Mouse (Mus musculus) hindbrain, embryonic 13.5 days (tissue): ENCODE results near the gene Inf2. TPM values are rescaled to one million over a fixed set of nuclear protein-coding genes. Genes with fewer than 3 reads are reported as not detected.

ENCODE experiments used
- ATAC-seq: fragments of 200-750 bp; cut with Nextera tagmentation; 2 replicates; pipeline ENCODE4 v1.8.0; 2017; ENCODE audit warnings: moderate TSS enrichment; ENCODE audit not compliant: low FRiP score
- H3K27ac ChIP-seq: fragments of 300-500 bp; sonication (generic); 2 replicates; pipeline ENCODE4 v1.5.1; 2015; ENCODE audit warnings: inconsistent platforms, mild to moderate bottlenecking, moderate library complexity
- H3K27me3 ChIP-seq: fragments of 300-500 bp; sonication (generic); 2 replicates; pipeline ENCODE4 v1.6.1; 2015; ENCODE audit warnings: mild to moderate bottlenecking, inconsistent platforms
- H3K36me3 ChIP-seq: fragments of 300-500 bp; sonication (generic); 2 replicates; pipeline ENCODE4 v1.6.1; 2015; ENCODE audit warnings: mild to moderate bottlenecking, inconsistent platforms
- H3K4me1 ChIP-seq: fragments of 300-500 bp; sonication (generic); replicated peaks from 2 replicates; pipeline ENCODE4 v1.6.1; 2015; ENCODE audit warnings: inconsistent platforms
- H3K4me2 ChIP-seq: fragments of 300-500 bp; sonication (generic); 2 replicates; pipeline ENCODE4 v1.6.1; 2015; ENCODE audit warnings: inconsistent platforms, mild to moderate bottlenecking, moderate library complexity
- H3K4me3 ChIP-seq: fragments of 300-500 bp; sonication (generic); 2 replicates; pipeline ENCODE4 v1.5.1; 2015; ENCODE audit warnings: mild to moderate bottlenecking, inconsistent platforms
- H3K9ac ChIP-seq: fragments of 300-500 bp; sonication (generic); 2 replicates; pipeline ENCODE4 v1.6.1; 2015; ENCODE audit warnings: mild to moderate bottlenecking, inconsistent platforms
- H3K9me3 ChIP-seq: fragments of 300-500 bp; sonication (generic); 2 replicates; pipeline ENCODE4 v1.6.1; 2016; ENCODE audit warnings: inconsistent platforms
- WGBS: fragments of 180-500 bp; shearing (Covaris S2); methylation state at CpG from one replicate; pipeline ENCODE4 v1.1.7; 2015; 5-methylcytosine and 5-hydroxymethylcytosine counted together
- polyA plus RNA-seq: library from polyadenylated mRNA; unstranded; fragments of >200 nt; fragmentation: Nextera tagmentation; extraction: Ambion mirVana; gene quantifications from 2 replicates; pipeline ENCODE4 v1.2.1, GENCODE M21; 2015

Gene Inf2
- polyA plus RNA-seq, 1 experiment from 2014 or later, result 1.1 TPM

DNA sequence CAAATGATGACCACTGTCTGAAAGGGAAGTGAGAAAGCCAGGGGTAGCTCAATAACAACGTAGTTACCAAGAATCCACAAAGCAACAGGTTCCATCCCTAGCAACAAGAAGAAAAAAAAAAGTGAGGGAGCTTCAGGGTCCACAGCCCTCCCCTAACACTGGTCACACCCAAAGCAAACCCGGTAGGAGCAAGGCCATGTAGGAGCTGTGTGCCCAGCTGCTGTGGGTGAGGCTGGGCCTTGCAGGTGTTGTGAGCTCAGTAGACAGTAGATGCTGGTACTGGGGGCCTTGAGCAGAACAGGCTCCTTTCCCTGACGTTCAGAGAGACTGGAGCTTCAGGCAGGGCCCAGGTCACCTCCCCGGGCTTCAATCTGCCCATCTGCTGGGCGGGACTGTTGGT is 36.1 kb upstream of the Inf2 start:
- peaks cover 11% of the 10 kb centered on the region; the same call in 1 of the 2 replicates for H3K4me1 ChIP-seq
- WGBS, result 65% methylated on average over 5 of the region's 5 CpGs
- H3K27ac ChIP-seq, result no peak overlapping the region
- no peaks in the 10 kb centered on the region for H3K36me3 ChIP-seq
- H3K4me3 ChIP-seq, result no peak overlapping the region
- no peak for ATAC-seq
- no peak overlapping the region for H3K9ac ChIP-seq
- no peaks in the 10 kb centered on the region for H3K9me3 ChIP-seq
- peaks cover 11% of the 10 kb centered on the region; the same call in 1 of the 2 replicates for H3K27me3 ChIP-seq
- H3K4me2 ChIP-seq, result no peak overlapping the region

DNA sequence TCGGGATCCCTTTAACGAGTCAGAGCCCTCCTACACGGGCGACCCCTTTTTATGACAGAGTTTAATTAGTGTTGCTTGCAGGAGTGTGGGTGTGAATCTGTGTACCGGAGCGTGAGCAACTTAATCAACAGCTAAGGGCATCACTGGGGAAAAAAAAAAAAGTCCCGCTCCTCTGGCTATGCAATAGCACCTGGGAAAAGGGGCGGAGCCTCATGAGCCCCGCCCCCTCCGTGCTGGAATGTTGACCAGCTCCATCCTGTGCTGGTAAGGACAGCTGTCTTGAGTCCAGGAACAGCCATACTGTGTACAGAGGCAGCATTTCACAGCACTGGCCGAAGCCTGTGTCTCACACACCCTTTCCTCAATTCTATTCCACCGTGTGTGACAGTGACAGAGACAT is 33.7 kb upstream of the Inf2 start:
- no peak overlapping the region for H3K4me2 ChIP-seq
- H3K36me3 ChIP-seq, result no peaks in the 10 kb centered on the region
- peaks cover 16% of the 10 kb centered on the region; the same call in 1 of the 2 replicates for H3K27me3 ChIP-seq
- no peak overlapping the region for H3K27ac ChIP-seq
- no peak overlapping the region for H3K4me3 ChIP-seq
- H3K9ac ChIP-seq, result no peak overlapping the region
- peaks cover 11% of the 10 kb centered on the region; the same call in 1 of the 2 replicates for H3K4me1 ChIP-seq
- no peak for ATAC-seq
- H3K9me3 ChIP-seq, result no peaks in the 10 kb centered on the region
- WGBS, result 39% methylated on average over 12 of the region's 12 CpGs

DNA sequence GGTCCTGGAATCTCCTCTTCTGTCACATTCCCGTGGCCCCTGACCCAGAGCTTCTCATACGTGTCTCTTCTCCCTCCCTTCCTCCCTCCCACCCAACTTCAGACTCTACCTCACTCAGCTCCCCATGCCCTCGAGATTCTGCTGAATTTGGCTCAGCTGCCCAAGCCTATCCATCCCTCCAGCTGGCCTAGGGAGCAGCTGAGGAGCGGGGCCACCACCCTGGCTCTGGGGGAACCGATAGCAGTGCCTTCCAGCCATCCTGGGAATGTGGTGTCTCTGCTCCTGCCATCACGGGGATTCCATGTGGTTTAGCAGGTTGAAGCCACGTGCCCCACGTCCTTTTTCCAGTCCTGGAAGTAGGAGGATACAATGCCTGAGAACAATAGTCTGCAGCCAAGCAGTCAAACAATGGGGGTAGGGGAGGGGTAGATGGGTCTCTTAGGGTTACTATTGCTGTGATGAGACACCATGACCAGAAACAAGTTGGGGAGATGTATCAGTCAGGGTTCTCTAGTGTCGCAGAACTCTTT is 32.0 kb upstream of the Inf2 start:
- 63% methylated on average over 9 of the region's 9 CpGs for WGBS

DNA sequence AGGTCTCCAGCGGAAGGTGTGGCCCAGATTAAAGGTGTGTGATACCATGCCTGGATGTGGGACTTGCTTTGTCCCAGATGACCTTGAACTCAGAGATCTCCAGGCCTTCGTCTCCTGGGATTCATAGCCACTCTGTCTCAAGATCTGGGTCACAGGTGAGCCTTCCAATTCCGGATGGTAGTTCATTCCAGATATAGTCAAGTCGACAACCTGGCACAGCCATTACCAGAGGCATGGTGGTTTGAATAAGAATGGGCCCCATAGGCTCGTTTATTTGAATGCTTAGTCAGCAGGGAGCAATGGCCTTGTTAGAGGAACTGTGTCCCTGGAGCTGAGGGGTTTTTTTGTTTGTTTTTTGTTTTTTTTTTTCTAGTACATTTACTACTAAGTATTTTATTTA is 31.4 kb upstream of the Inf2 start:
- H3K4me3 ChIP-seq, result no peak overlapping the region
- H3K27me3 ChIP-seq, result peaks cover 13% of the 10 kb centered on the region; the same call in 1 of the 2 replicates
- no peak overlapping the region for H3K9ac ChIP-seq
- 0 out of 2 replicates have a peak, but pooled peaks cover 3% of the 10 kb centered on the region for H3K4me1 ChIP-seq
- WGBS, result 83% methylated on average over 5 of the region's 5 CpGs
- ATAC-seq, result no peak
- H3K4me2 ChIP-seq, result no peak overlapping the region
- H3K36me3 ChIP-seq, result no peaks in the 10 kb centered on the region
- no peaks in the 10 kb centered on the region for H3K9me3 ChIP-seq
- H3K27ac ChIP-seq, result no peak overlapping the region

More for the DNA sequence above, 32.0 kb upstream of the Inf2 start:
- H3K36me3 ChIP-seq, result no peaks in the 10 kb centered on the region
- H3K4me2 ChIP-seq, result no peak overlapping the region
- peaks cover 8% of the 10 kb centered on the region; the same call in 1 of the 2 replicates for H3K4me1 ChIP-seq
- no peak overlapping the region for H3K4me3 ChIP-seq
- no peak overlapping the region for H3K27ac ChIP-seq
- no peak for ATAC-seq
- H3K9me3 ChIP-seq, result no peaks in the 10 kb centered on the region
- H3K27me3 ChIP-seq, result peaks cover 13% of the 10 kb centered on the region; the same call in 1 of the 2 replicates
- no peak overlapping the region for H3K9ac ChIP-seq

DNA sequence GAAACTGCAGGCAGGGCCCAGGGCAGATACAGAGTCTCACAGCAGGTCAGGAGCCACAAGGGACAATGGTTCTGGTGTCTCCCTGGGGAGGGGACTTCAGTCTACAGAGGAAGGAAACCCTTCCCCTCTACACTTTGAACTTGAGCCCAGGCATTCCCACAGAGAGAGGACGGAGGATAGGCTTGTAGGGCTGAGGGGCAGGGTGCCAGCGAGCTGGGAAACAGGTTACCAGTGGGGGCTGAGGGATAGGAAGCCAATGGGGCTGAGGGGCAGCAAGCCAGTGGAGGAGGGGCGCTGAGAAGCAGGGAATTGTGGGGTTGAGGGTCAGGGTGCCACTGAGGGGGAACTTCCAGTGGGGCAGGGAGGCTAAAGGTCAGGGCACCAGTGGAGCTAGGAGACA is 29.4 kb upstream of the Inf2 start:
- H3K27me3 ChIP-seq, result 0 out of 2 replicates have a peak, but pooled peaks cover 13% of the 10 kb centered on the region
- WGBS, result 39% methylated on average over 3 of the region's 3 CpGs
- no peak overlapping the region for H3K27ac ChIP-seq
- H3K9ac ChIP-seq, result no peak overlapping the region
- no peak overlapping the region for H3K4me3 ChIP-seq
- no peak overlapping the region for H3K4me2 ChIP-seq
- no peaks in the 10 kb centered on the region for H3K4me1 ChIP-seq
- no peaks in the 10 kb centered on the region for H3K9me3 ChIP-seq
- ATAC-seq, result no peak
- no peaks in the 10 kb centered on the region for H3K36me3 ChIP-seq

DNA sequence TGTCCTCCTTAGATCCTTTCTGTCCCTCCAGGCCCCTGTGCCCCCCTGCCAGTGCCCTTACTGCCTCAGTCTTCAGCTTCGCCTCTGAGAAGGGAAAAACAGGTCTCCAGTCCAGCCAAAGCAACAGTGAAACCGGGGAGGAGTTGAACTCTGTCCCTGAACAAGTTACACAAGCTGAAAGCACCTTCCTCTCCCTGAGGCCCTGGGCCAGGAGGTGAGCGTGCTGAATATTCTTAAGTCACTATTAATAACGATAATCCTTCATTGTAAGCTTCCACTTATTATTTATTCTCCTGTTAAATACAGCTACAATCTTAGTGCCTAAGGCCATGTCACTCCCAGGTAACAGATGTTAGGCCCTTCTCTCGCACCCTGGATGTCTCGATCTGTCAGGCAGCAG is 28.9 kb upstream of the Inf2 start:
- Histone ChIP-seq H3K9me3 (no peaks in the 10 kb centered on the region), H3K4me1 (no peaks in the 10 kb centered on the region), H3K4me3 (no peak overlapping the region), H3K36me3 (no peaks in the 10 kb centered on the region), H3K4me2 (no peak overlapping the region), H3K27me3 (0 out of 2 replicates have a peak, but pooled peaks cover 13% of the 10 kb centered on the region), H3K27ac (no peak overlapping the region), H3K9ac (no peak overlapping the region)
- no peak for ATAC-seq
- 62% methylated on average over 6 of the region's 6 CpGs for WGBS

DNA sequence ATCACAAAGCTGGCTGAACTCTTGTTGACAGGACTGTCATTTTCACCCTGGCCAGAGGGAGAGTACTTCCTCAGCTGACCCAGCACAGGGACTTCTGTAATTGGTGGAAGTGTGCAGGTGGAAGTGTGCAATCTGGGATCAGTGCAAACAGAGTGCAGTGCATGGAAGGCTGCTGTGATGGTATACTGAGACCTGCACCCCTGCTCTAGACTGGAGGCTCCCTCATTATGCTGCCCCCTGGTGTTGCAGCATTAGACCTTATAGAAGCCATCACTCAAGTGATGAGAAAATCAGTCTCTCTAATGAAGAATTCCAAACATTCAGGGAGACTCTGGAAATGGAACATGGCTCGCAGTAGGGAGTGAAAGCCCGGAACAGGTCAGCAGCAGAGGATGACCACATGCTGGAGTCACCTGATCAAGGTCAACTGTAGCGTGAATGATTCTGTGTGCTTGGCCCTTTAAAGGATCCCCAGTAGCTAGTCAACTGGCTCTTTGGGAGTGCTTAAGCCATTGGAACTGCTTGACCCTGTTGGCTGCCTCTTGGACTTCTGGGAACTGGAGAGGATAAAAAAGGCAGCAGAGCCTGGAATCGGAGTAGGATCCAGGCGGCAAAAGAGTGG is 28.3 kb upstream of the Inf2 start:
- Histone ChIP-seq H3K4me2 (no peak overlapping the region), H3K9me3 (no peaks in the 10 kb centered on the region), H3K36me3 (no peaks in the 10 kb centered on the region), H3K9ac (no peak overlapping the region), H3K4me3 (no peak overlapping the region), H3K27ac (no peak overlapping the region), H3K27me3 (0 out of 2 replicates have a peak, but pooled peaks cover 13% of the 10 kb centered on the region), H3K4me1 (peaks cover 3% of the 10 kb centered on the region; the same call in 1 of the 2 replicates)
- WGBS, result 55% methylated on average over 4 of the region's 5 CpGs
- no peak for ATAC-seq

DNA sequence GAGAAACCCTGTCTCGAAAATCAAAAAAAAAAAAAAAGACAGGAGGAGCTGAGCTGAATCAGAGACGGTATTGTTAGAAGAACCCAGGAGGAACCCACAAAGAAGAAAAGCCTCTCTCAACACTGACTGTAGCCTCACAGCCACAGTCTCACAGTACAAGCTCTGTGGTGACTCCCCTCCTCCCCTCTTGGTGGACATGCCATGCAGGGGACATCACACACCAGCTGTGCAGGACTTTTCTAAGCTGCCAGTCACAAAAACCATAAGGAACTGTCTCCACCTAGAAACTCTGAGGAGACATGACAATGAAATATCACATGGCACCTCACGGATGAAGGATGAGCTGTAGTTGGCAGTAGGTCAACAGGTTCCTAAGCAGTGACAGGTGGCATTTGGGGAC is 27.4 kb upstream of the Inf2 start:
- Histone ChIP-seq H3K27me3 (0 out of 2 replicates have a peak, but pooled peaks cover 10% of the 10 kb centered on the region), H3K36me3 (no peaks in the 10 kb centered on the region), H3K27ac (no peak overlapping the region), H3K4me3 (no peak overlapping the region), H3K4me2 (no peak overlapping the region), H3K9ac (no peak overlapping the region), H3K4me1 (peaks cover 3% of the 10 kb centered on the region; the same call in 1 of the 2 replicates), H3K9me3 (no peaks in the 10 kb centered on the region)
- WGBS, result 58% methylated on average over 3 of the region's 3 CpGs
- no peak for ATAC-seq

DNA sequence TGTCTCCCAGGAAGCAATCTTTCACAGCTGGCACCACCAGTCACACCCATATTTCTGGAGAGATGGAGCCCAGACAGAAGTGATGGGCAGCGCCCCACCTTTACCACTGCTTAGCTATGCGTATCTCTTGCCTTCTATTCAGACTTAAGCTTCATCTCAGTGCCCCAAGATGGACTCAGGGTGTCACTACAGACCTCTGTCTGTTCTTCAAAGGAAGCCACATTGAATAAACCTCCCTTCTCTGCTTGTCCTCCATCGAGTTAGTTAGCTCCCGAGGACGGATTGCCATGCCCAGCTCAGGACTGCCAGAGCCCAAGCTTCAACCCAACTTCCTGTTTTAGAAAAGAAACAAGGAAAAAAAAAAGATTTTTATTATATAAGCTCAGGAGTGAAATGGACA is 26.1 kb upstream of the Inf2 start:
- no peak for ATAC-seq
- Histone ChIP-seq H3K9me3 (no peaks in the 10 kb centered on the region), H3K27ac (no peak overlapping the region), H3K4me3 (no peak overlapping the region), H3K27me3 (0 out of 2 replicates have a peak, but pooled peaks cover 5% of the 10 kb centered on the region), H3K4me2 (no peak overlapping the region), H3K9ac (no peak overlapping the region), H3K4me1 (peaks cover 3% of the 10 kb centered on the region; the same call in 1 of the 2 replicates), H3K36me3 (no peaks in the 10 kb centered on the region)
- 82% methylated on average over 5 of the region's 5 CpGs for WGBS

DNA sequence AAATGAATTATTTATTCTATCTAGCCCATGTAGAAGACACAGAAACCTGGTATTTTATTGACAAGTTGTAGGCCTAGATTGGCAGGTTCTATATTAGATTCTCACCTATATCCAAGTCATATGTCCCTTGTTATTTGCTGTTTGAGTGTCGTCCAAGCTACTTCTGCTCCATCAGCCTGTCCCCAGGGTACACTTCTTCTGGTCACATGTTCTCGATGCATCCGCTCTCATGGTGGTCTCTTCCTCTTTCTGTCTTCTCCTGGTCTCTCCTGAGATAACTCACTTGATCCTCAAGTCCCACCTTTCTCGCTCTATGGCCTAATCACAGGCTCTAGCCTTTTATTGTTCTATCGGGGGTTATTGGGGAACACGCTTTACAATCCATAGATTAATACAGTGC is 25.6 kb upstream of the Inf2 start:
- Histone ChIP-seq H3K9me3 (no peaks in the 10 kb centered on the region), H3K4me1 (peaks cover 3% of the 10 kb centered on the region; the same call in 1 of the 2 replicates), H3K27me3 (0 out of 2 replicates have a peak, but pooled peaks cover 5% of the 10 kb centered on the region), H3K9ac (no peak overlapping the region), H3K36me3 (no peaks in the 10 kb centered on the region), H3K4me2 (no peak overlapping the region), H3K4me3 (no peak overlapping the region), H3K27ac (no peak overlapping the region)
- no peak for ATAC-seq
- 92% methylated on average over 6 of the region's 6 CpGs for WGBS

DNA sequence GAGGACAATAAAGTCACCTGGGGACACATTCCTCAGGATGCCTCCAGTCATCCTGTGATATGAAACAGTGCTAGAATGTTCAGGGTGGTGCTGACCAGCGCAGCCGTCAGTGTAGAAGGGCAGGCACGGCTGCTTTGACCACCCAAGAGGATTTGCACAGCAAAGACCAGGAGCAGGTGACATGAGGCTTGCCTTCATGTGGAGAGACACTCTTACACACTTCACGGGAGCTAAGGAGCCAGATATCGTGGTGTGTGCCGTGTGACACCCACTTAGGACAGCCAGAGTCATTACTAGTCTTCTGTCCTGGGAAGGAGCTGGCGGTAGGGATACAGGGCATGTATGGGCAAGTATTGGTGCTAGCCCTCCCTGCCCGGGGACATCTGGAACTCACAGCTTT is 18.4 kb upstream of the Inf2 start:
- H3K9me3 ChIP-seq, result no peaks in the 10 kb centered on the region
- no peaks in the 10 kb centered on the region for H3K36me3 ChIP-seq
- peaks cover 2% of the 10 kb centered on the region; the same call in 1 of the 2 replicates for H3K4me1 ChIP-seq
- H3K4me2 ChIP-seq, result no peak overlapping the region
- no peak for ATAC-seq
- no peak overlapping the region for H3K27ac ChIP-seq
- 92% methylated on average over 8 of the region's 8 CpGs for WGBS
- no peak overlapping the region for H3K9ac ChIP-seq
- no peaks in the 10 kb centered on the region for H3K27me3 ChIP-seq
- no peak overlapping the region for H3K4me3 ChIP-seq

DNA sequence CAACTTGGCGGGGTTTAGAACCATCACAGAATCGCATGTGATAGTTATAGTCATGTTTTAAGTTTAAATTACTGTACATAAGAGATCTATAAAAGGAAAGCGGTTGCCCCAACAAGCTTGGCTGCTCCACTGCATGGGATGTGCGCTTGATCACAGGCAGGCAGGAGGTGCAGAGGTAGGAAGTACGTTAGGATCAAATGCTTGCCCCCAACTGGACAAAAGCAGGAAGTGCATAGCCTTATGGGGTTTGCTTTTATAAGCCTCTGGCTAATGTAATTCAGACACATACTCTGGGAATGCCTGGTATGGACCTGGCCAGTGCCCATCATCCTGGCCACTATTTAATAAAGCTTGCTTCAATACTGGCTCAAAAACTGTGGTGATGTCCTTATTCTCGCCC is 17.5 kb upstream of the Inf2 start:
- H3K4me1 ChIP-seq, result no peaks in the 10 kb centered on the region
- 69% methylated on average over 6 of the region's 6 CpGs for WGBS
- no peak overlapping the region for H3K4me2 ChIP-seq
- no peak overlapping the region for H3K4me3 ChIP-seq
- no peaks in the 10 kb centered on the region for H3K36me3 ChIP-seq
- H3K27me3 ChIP-seq, result no peaks in the 10 kb centered on the region
- H3K9ac ChIP-seq, result no peak overlapping the region
- H3K9me3 ChIP-seq, result no peaks in the 10 kb centered on the region
- H3K27ac ChIP-seq, result no peak overlapping the region
- no peak for ATAC-seq
